Mouse (Mus musculus) embryonic fibroblast, embryonic 13.5 days (primary cell): ENCODE results near the gene Crebzf.

Experiments used
- CTCF ChIP-seq: IDR thresholded peaks from 2 replicates; pipeline ENCODE4 v1.5.1; 2011; ENCODE audit warnings: mild to moderate bottlenecking, control low read depth, low read length, moderate library complexity, borderline replicate concordance; ENCODE audit not compliant: insufficient read depth
- POLR2A ChIP-seq: IDR thresholded peaks from 2 replicates; pipeline ENCODE4 v1.6.1; 2011; ENCODE audit warnings: low read depth, mild to moderate bottlenecking, control low read depth, low read length, moderate library complexity

DNA sequence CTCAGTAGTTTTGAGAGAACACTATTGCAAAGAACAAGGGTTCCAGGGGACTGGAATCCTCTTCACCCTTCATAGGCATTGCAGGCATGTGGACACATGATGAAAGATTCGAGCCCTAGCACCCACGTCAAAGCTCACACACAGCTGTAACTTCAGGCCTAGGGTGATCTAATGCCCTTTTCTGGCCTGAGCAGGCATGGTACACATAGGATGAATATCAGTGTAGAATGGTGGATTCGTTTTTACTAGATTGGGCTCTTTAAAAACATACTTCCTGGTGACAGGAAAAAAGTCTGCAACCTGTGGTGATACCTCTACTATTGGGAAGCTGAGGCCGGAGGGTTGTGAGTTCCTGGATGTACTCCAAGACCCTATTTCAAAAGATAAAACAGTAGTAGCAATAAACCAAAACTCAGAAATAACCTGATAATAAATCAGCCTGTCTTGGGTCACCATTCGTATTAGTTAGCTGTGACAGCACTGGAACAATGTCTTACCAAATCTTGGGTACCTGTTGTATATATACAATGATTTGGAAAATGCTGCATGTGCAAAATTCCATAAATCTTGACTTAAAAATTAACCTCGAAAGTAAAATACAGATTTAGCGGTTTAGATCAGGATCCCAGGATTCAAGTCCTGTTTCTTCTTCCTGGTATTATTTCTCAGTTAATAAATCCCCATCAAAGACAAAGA is 13.8 kb downstream of the Crebzf start:
- TF ChIP-seq POLR2A (peak; percentile 24), CTCF (no peak)
